Mouse (Mus musculus) liver, embryonic 14.5 days (tissue): Measurements from ENCODE around the gene Apba2.

Experiments
- CTCF ChIP-seq: IDR thresholded peaks from 2 replicates; pipeline ENCODE4 v1.5.1; 2016; ENCODE audit warnings: antibody characterized with exemption, low read depth, control low read depth
- EP300 ChIP-seq: IDR thresholded peaks from 2 replicates; pipeline ENCODE4 v1.6.1; 2016; ENCODE audit warnings: antibody characterized with exemption, low read depth

DNA sequence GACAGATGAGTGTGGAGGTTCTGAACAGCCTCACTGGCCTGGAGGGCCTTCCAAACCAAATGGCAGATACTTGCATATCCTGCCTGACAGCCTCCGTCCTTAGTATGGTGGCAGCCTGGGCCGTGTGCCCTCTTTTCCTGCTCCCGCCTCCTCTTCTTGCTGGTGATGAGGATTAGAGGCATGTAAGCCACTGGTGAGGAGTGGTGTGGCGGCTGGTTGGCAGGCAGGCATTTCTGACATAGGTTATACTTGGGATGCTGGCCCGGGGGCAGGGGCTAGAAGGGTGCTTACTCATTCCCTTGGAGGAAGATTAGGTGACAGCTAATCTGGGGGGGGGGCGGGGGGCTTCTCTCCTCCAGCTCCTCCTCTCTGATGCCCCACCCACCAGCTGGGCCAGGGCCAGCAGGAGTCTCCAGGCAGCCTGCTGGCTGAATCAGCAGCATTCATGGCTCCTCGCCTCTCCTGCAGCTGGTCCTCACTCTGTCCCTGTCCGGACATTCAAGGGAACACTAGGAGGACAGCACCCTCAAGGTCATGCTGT lies 3.3 kb downstream of the Apba2 start:
- TF ChIP-seq CTCF (no peak), EP300 (no peak)
